Mouse (Mus musculus) lung, adult 2 months (tissue): ENCODE results near the gene Slu7. TPM values are rescaled to one million over a fixed set of nuclear protein-coding genes. Genes with fewer than 3 reads are reported as not detected.

Experiments used
- DNase-seq: peaks from one replicate; pipeline ENCODE4 v3.0.0; 2022
- H3K4me1 ChIP-seq: fragments of 200-500 bp; 2 replicates; pipeline ENCODE4 v1.6.1; 2011; ENCODE audit warnings: low read length; ENCODE audit not compliant: control insufficient read depth, insufficient read depth
- H3K4me3 ChIP-seq: fragments of 200-500 bp; replicated peaks from 2 replicates; pipeline ENCODE3; 2011; ENCODE audit warnings: low read depth, mild to moderate bottlenecking, control low read depth, low read length; ENCODE audit errors: extremely low read depth
- CTCF ChIP-seq: fragments of 200-500 bp; IDR thresholded peaks from 2 replicates; pipeline ENCODE4 v1.5.1; 2011; ENCODE audit warnings: mild to moderate bottlenecking, low read length, control low read depth; ENCODE audit not compliant: insufficient read depth
- POLR2A ChIP-seq: fragments of 200-500 bp; IDR thresholded peaks from 2 replicates; pipeline ENCODE4 v1.6.1; 2011; ENCODE audit warnings: low read depth, mild to moderate bottlenecking, control low read depth, low read length, borderline replicate concordance; ENCODE audit errors: extremely low read depth
- WGBS: fragments of 180-500 bp; shearing (Covaris S2); methylation state at CpG from one replicate; pipeline ENCODE4 v1.1.7; 2018; 5-methylcytosine and 5-hydroxymethylcytosine counted together
- polyA plus RNA-seq: library from polyadenylated mRNA; depleted of rRNA; stranded (reverse); fragments of >200 nt; gene quantifications from 2 replicates; pipeline ENCODE4 v1.2.3, GENCODE M21; 2012; rRNA removed

Gene Slu7
- polyA plus RNA-seq, result 3.2 and 6.0 TPM in 2 replicates

DNA sequence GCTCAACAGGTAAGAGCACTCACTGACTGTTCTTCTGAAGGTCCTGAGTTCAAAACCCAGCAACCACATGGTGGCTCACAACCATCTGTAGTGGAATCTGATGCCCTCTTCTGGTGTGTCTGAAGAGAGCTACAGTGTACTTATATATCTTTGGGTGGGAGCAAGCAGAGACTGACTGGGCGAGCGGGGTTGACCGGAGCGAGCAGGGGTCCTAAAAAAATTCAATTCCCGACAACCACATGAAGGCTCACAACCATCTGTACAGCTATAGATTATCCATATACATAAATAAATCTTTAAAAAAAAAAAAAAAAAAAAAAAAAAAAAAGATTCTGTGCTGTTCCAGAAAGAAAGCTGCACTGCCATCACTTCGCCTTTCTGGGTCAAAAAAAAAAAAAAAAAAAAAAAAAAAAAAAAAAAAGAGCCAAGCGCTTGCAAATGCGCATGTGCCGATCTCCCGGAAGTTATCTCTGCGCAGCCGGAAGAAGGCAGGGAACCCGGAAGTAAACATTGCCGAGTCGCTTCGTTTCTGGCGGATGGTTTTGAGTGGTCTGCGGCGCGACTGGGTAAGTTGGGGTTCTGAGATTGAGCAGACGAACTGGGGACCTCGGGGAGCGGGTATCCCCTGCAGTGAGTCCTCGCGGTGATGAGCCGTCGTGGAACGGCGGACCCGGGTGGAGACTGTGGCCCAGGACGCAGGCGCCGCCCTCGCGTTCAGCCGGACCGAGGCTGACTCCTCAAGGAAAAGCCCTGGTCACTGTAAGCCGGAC, at the start of gene Slu7:
Slu7 (plus strand) TSS at position 491 of the 770 bp plus-strand sequence.
- TF ChIP-seq CTCF (no peak), POLR2A (peak; percentile 85; the same call in 1 of the 2 replicates)
- WGBS, result 8% methylated on average over 38 of the region's 38 CpGs
- peak; percentile 76 for DNase-seq
- H3K4me3 ChIP-seq, result peak within 1 kb of the TSS; percentile 88
- H3K4me1 ChIP-seq, result peaks cover 3% of the 10 kb centered on the region; the same call in 1 of the 2 replicates

DNA sequence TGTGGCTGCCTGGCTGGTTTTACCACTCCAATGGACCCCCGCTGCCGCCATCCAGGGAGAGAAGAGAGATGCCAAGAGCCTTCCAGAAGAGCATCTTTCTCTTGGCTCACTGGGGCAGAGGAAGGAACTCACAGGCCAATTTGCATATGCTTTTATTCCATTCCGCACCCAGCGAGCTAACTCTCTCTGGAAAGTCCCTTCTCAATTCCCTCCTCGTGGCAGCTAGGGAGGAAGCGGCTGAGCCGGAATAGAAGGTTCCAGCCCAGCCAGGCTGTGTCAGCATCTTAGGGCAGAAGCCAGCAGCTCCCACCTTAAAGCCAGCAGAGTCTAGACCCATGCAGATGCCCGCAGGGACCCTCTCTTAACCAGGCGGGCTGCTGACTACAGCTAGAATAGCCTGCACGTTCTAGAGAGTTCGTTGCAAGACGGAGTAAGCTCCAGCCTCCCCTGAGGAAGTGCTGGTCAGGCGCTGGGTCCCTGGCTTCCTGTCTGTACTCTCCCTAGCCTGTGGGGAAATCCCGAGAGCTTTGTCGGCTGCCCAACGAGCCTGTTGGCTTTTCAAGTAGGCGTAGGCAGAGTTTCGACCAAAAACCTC, 48.4 kb upstream of the Slu7 start:
- no peak for TF ChIP-seq CTCF
- peak; percentile 56; the same call in 1 of the 2 replicates for TF ChIP-seq POLR2A
- Histone ChIP-seq H3K4me1 (peaks cover 3% of the 10 kb centered on the region), H3K4me3 (peak overlapping the region; percentile 64)
- peak; percentile 60 for DNase-seq
- under 1% methylated on average over 18 of the region's 18 CpGs for WGBS

- TF ChIP-seq POLR2A, result no peak
- TF ChIP-seq CTCF, result no peak
- Histone ChIP-seq H3K4me3 (peak overlapping the region; percentile 22), H3K4me1 (peaks cover 3% of the 10 kb centered on the region)
- 6% methylated on average over 8 of the region's 8 CpGs for WGBS
- DNase-seq, result no peak
Measured at GRCm38 (mm10) chr11:43385716-43386115, 47.8 kb upstream of the Slu7 start.

DNA sequence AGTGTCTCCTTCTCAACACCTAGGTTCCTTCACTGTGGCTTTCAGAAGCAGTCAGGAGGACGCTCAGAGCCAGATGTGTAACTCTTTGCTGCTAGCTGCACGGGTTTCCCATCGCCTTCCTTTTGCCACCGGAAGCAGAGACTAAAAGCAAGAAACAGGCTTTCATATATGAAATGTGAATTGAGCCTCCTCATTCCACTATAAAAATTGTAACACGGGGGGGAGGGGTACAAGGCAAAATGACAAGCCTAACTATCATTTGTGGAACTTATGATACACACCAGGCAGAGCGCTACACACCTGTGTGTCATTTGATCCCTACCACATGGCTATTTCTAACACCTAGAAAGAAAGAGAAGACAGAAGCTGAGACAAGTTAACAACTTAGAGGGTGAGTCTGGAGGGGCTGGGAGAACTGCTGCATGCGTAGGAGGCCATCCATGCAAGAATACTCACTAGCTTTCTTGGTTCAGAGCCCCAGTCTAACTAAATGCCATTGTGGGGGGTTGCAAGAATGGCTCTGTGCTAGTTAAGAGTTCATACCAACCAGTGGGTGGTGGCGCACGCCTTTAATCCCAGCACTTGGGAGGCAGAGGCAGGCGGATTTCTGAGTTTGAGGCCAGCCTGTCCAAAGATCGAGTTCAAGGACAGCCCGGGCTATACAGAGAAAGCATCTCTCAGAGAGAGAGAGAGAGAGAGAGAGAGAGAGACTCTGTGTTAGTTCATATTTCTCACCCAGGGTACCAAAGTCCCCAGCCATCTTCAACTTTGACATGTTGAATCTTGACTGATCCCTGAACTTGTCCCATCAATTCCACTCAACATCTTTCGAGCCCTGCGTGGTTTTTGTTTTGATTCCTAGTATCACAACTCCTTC, 46.3 kb upstream of the Slu7 start:
- 84% methylated on average over 14 of the region's 14 CpGs for WGBS
- TF ChIP-seq CTCF (no peak), POLR2A (no peak)

GRCm38 (mm10) chr11:43388122-43389097, 45.1 kb upstream of the Slu7 start:
- TF ChIP-seq POLR2A, result no peak
- no peak for TF ChIP-seq CTCF
- no peak overlapping the region for H3K4me3 ChIP-seq
- 66% methylated on average over 21 of the region's 21 CpGs for WGBS
- H3K4me1 ChIP-seq, result peaks cover 3% of the 10 kb centered on the region; the same call in 1 of the 2 replicates
- DNase-seq, result no peak

More for the DNA sequence above, 46.3 kb upstream of the Slu7 start:
- no peak overlapping the region for H3K4me3 ChIP-seq
- no peak for DNase-seq
- peaks cover 3% of the 10 kb centered on the region; the same call in 1 of the 2 replicates for H3K4me1 ChIP-seq

DNA sequence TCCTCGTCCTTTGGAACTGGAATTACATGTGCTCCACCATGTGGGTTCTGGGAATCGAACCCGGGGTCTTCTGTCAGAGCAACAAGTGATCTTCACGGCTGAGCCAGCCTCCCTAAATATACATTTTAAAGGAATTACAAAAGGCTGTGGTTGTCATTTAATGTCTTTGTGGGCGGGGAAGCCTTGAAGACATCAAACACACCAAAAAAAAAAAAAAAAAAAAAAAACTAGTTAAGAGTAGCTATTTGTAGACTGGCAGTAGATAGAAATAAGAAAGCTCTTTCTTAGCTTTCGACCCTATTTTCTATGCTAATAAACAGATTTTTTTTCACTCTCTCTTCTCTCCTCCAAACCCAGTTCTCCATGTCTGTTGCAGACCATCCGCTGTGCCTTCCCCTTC, 44.4 kb upstream of the Slu7 start:
- H3K4me3 ChIP-seq, result no peak overlapping the region
- TF ChIP-seq POLR2A, result no peak
- no peak for TF ChIP-seq CTCF
- WGBS, result 82% methylated on average over 7 of the region's 7 CpGs
- H3K4me1 ChIP-seq, result peaks cover 3% of the 10 kb centered on the region; the same call in 1 of the 2 replicates
- DNase-seq, result no peak

GRCm38 (mm10) chr11:43392757-43393156, 40.8 kb upstream of the Slu7 start:
- H3K4me1 ChIP-seq, result peaks cover 7% of the 10 kb centered on the region
- WGBS, result 29% methylated on average over 2 of the region's 2 CpGs
- no peak for TF ChIP-seq POLR2A
- TF ChIP-seq CTCF, result no peak
- DNase-seq, result no peak
- H3K4me3 ChIP-seq, result no peak overlapping the region

DNA sequence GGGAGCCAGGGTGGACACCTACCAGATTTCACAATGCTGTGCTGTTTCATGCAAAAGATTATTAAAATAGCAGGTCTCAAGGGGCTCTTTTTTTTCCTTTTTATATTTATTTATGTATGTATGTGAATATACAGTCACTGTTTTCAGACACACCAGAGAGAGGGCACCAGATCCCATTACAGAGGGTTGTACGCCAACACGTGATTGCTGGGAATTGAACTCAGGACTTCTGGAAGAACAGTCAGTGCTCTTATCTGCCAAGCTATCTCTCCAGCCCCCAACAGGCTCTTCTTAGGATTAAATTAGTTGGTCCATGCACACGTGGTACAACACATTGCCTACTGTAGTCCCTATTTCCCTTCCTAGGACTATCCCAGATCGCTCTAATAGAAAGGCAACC, 40.2 kb upstream of the Slu7 start:
- TF ChIP-seq CTCF (no peak), POLR2A (no peak)
- Histone ChIP-seq H3K4me3 (no peak overlapping the region), H3K4me1 (peaks cover 7% of the 10 kb centered on the region)
- DNase-seq, result no peak
- 84% methylated on average over 4 of the region's 4 CpGs for WGBS
